Mouse (Mus musculus): ENCODE data around the gene Calhm6.

Calhm6 gene

GRCm38 (mm10) chr10:34127392-34128378 lies at the start of gene Calhm6:
Calhm6 (minus strand) TSS chr10:34127984.
- peak; percentile 66 for DNase-seq

GRCm38 (mm10) chr10:34175870-34176606 lies 48.3 kb upstream of the Calhm6 start:
- peak; percentile 11 for DNase-seq

DNA sequence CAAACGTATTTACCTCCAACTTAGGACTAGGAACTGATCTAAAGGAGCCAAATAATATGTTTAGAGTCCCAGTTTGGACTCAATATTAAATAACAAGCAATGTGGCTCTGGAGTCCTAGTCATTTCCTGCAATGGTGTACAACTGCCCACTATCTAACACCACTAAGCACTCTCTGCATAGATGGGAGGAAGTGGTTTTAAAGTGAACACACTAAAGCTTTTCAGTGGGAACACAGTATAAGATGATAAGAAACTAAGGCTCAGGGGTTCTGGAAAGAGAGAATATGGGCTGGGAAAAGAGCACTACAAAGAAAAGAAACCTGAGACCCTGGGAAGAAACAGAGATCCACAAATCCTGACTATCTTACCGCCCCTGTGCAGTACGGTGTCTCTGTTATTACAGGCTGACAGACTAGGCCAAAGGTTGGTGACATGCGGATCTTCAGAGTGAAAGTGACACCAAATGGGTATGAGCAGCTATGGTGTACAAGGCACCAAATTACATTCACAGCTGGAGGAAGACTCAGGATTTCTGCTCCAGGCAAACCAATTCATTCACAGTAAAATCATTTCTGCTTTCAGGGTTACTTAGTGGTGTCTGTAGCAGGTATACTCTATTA lies 45.0 kb upstream of the Calhm6 start:
- no peak for DNase-seq

GRCm38 (mm10) chr10:34171660-34172059 lies 43.9 kb upstream of the Calhm6 start:
- no peak for DNase-seq

GRCm38 (mm10) chr10:34171191-34171590 lies 43.4 kb upstream of the Calhm6 start:
- no peak for DNase-seq

DNA sequence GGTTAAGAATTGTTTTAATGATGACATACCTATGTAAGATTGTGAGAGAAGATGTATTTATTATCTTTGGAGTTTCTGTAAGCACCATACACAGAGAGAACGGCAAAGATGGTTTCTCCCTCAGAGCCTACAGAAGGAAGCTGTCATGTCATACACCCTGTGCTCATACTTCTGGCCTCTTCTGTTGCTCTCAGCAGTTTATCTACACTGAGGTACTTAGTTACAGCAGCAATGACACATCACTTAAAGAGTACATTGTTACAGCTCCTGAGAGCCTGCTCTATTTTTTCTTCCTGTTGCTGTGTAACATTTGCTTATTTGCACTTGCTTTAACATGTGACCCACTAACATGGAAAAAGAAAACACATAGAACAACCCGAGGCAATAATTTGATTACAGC lies 39.2 kb upstream of the Calhm6 start:
- no peak for DNase-seq

- no peak for DNase-seq
Measured at GRCm38 (mm10) chr10:34155796-34156554, 28.2 kb upstream of the Calhm6 start.

GRCm38 (mm10) chr10:34151827-34152226 lies 24.0 kb upstream of the Calhm6 start:
- no peak for DNase-seq

DNA sequence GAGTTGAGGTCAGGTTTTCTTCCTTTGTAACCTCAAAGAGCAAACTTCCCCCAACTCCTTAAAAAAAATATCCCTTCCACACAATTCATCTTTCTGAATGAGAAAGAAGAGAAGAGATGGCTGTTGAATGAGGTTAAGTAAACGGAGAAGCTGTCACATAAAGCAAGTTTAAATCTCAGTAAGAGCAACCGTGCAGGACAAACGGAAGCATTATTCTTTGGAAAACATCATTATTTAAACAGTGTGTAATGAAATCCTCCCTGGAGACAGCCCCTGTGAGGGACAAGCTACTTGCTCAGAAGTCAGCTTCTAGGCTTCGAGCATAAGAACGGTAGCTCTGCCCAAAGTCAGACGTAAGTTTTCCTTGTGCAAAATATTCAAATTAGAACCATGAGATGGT lies 22.7 kb upstream of the Calhm6 start:
- DNase-seq, result no peak

DNA sequence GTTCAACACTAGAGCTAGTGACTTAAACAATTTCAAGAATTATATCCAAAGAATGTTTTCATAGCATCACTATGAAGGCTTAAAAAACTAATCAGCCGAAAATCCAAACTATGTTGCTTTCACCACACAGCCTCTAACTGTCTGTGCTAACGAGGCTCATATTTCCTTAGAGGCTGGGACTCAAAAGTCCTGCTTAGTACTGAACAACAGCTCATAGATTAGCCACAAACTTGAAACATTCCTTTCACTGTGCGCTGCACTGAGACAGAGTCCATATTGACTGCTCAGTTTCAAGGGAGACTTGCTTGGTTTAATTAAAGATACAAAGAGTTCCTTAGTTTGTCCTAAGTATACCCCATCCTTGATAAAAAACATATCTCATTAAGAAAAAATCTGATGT lies 22.0 kb upstream of the Calhm6 start:
- no peak for DNase-seq

GRCm38 (mm10) chr10:34141693-34142092 lies 13.9 kb upstream of the Calhm6 start:
- no peak for DNase-seq

GRCm38 (mm10) chr10:34139768-34140167 lies 12.0 kb upstream of the Calhm6 start:
- DNase-seq, result no peak

DNA sequence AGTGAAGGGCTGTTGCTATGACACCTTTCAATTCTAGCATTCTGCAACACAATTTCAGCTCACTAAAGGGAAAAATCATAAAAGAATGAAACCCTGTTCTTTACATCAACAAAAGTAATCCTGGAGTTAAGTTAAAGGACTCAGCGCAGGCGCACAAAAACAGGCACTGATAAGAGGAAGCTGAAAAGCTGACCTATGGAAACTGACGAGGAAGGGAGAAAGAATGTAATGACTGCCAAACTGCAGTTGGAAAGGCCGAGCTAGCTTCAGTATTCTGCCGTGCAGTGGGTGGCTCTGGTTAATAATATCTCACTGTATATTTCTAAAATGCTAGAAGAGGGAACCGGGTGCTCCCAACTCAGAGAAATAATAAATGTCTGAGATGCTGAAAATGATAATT lies 10.2 kb upstream of the Calhm6 start:
- DNase-seq, result no peak

DNA sequence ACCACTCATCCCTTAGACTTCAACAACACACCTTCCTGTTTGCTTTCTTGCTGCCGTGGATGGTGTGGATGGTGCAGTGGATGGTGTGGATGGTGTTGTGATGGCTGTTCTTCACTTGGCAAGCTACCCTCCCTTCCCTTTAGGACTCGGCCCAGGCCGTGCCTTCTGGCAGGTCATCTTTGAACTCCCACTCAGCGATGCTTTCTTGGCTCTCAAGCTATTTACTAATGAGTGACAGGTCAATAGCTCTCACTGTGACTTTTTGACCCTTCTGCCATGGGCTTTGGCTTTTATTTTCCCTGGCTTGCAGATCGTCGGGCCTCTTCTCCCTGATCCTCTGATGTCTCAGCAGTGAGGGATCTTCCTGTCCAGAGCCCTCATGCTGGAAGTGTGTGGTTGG lies 8.6 kb upstream of the Calhm6 start:
- DNase-seq, result no peak

GRCm38 (mm10) chr10:34131356-34131755 lies 3.6 kb upstream of the Calhm6 start:
- DNase-seq, result no peak

GRCm38 (mm10) chr10:34128391-34128790 lies 607 bp upstream of the Calhm6 start:
- DNase-seq, result no peak

DNA sequence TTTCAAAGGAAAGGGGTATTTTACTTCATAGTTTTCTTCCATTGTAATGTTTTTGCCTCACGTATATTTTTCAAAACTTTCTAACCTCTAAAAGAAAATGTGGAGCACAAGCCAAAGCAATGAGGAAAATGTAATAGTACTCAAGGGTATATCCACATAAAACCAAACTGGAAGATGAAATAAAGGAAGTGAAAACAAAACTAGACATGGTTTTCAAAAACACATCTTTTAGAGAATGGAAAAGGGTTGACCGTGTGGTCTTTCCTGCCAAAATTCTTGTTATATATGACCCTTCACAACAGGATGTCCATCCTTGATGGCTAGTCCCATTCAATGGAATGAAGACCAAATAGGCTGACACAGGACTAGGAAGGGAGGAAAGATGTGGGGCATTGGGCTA lies 9.4 kb downstream of the Calhm6 start:
- DNase-seq, result no peak

DNA sequence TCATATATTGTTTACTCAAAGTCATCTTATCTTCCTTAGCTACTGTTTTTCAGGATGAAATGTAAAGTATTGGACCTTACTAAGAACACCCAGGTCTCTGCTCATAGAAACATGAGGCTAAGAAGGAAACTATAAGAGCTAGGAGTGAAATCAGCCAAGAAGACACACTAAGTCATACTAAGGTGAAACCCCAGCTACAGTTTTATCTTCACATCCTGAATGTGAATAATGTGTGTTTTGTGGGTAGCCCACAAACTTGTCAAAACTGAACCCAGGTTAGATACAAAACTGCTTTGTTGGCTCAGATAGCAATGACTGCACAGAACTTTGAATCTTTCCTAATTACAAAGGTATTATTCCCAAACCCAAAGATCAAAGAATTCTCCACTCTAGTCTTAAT lies 10.0 kb downstream of the Calhm6 start:
- no peak for DNase-seq

DNA sequence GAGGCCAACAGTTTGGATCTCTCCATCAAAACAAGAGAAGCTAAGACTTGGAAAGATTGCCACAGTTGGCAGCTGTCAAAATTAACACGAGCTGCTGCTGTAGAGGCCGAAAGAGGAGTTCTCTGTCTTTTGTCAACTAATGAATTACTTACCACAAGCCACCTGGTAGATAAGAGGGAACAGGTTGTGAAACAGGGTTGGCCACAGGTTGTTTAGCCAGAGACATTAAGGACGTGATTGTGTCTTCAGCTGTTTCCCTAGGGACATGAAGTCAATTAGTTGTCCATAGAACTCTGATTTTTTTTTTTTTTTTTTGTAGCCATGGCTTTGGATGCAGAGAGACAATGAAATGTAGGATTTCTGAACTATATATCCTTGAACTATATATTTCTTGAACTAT lies 10.7 kb downstream of the Calhm6 start:
- no peak for DNase-seq

DNA sequence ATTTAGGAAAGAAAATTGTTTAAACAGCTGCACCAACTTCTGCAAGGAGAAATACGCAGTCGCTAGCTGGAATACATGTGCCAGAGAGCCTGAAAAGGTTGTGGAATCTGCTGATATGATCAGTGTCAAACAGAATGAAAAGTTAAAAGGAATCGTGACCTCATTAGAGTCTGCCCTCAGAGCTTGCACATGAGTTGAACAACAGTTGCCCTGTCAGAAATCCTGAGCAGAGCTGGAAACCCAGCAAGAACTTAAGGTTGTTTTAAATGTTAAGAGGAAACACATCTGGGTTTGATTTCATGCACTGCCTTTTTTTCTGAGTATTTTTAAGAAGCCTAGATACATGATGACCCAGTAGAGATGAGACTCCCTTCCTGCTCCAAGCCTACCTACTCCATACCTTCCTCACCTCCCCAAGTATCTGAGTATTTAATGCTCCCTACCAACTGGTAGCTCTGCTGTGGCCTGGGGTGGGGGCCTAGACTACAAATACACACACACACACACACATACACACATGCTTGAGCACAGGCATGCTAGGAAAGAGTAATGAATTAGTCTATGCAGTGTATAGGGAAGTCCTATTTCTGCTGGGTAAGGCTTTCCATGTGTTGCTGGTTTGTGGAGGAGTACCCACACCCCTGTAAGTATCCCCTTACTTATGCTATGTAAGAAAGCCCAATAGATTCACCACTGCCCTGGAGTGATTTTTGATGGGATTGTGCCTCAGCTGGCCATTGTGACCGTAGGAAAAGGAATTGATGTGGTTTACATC lies 15.6 kb downstream of the Calhm6 start:
- no peak for DNase-seq

DNA sequence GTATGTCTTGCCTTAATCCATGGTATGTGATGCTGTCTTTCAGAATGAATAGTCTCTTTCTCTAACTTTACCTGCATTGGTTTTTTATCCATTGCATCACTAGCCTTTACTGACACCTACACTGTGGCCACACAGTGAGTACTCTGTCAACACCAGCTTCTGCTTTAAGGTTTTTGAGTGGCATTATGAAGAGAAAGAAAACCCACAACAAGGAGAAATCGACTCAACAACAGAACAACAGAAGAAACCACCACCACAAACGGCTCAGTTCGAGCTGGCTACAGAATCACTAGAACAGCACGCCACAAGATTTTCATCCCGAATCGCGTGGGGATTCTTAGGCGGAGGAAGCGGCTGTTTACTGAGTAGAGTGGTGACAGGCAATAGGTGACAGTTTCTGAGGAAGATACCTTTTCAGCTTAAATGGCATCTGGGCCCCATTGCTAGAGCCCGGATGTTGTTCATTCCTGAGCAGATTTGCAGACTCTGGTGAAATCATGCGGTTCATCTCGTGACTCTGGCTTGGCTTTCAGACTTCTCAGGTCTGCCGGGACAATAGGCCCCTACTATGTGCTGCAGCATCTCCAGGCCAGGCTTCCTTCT lies 16.8 kb downstream of the Calhm6 start:
- no peak for DNase-seq

Data from retina, postnatal 1 day (tissue).